Mouse (Mus musculus) fibroblast of lung, adult 2 months (primary cell): ENCODE measurements around the gene Rer1.
"Not testable (repeated sequence)": the region's sequence is repeated elsewhere in the genome, so short reads cannot be mapped to it uniquely, and the experiment has no call there.

ENCODE experiments used
- DNase-seq: peaks from one replicate; pipeline ENCODE4 v3.0.0-alpha.2; 2011; ENCODE audit warnings: low read depth

Gene Rer1

GRCm38 (mm10) chr4:155113766-155114410 lies 27.7 kb upstream of the Rer1 start:
- DNase-seq = no peak

- DNase-seq = no peak
Observed at GRCm38 (mm10) chr4:155109471-155109870, 23.3 kb upstream of the Rer1 start.

- no peak for DNase-seq
Observed at GRCm38 (mm10) chr4:155107886-155108285, 21.7 kb upstream of the Rer1 start.

GRCm38 (mm10) chr4:155098572-155098971 lies 12.4 kb upstream of the Rer1 start:
- no peak for DNase-seq

- no peak for DNase-seq
Observed at GRCm38 (mm10) chr4:155097452-155097851, 11.3 kb upstream of the Rer1 start.

GRCm38 (mm10) chr4:155095967-155096366 lies 9.8 kb upstream of the Rer1 start:
- no peak for DNase-seq

- DNase-seq = peak; percentile 79
Observed at GRCm38 (mm10) chr4:155095238-155095900, 9.2 kb upstream of the Rer1 start.

- no peak for DNase-seq
Observed at GRCm38 (mm10) chr4:155094565-155094964, 8.4 kb upstream of the Rer1 start.

GRCm38 (mm10) chr4:155093431-155094149 lies 7.4 kb upstream of the Rer1 start:
- DNase-seq = no peak

GRCm38 (mm10) chr4:155092718-155093430 lies 6.7 kb upstream of the Rer1 start:
- DNase-seq = no peak

- DNase-seq = no peak
Observed at GRCm38 (mm10) chr4:155090688-155091449, 4.7 kb upstream of the Rer1 start.

- no peak for DNase-seq
Observed at GRCm38 (mm10) chr4:155090147-155090546, 4.0 kb upstream of the Rer1 start.

GRCm38 (mm10) chr4:155089241-155089640 lies 3.1 kb upstream of the Rer1 start:
- DNase-seq = no peak

GRCm38 (mm10) chr4:155085206-155086107 lies 725 bp downstream of the Rer1 start:
- no peak for DNase-seq

GRCm38 (mm10) chr4:155084351-155084750 lies 1.8 kb downstream of the Rer1 start:
- DNase-seq = no peak

- DNase-seq = no peak
Observed at GRCm38 (mm10) chr4:155083553-155083952, 2.6 kb downstream of the Rer1 start.

GRCm38 (mm10) chr4:155079666-155080065 lies 6.5 kb downstream of the Rer1 start:
- DNase-seq = no peak

GRCm38 (mm10) chr4:155078808-155079207 lies 7.4 kb downstream of the Rer1 start:
- not testable (repeated sequence) for DNase-seq

GRCm38 (mm10) chr4:155076677-155077076 lies 9.5 kb downstream of the Rer1 start:
- DNase-seq = no peak

- DNase-seq = no peak
Observed at GRCm38 (mm10) chr4:155075813-155076212, 10.4 kb downstream of the Rer1 start.

GRCm38 (mm10) chr4:155075137-155075536 lies 11.0 kb downstream of the Rer1 start:
- DNase-seq = no peak
